Mouse (Mus musculus) adrenal gland, adult (tissue): Measurements from ENCODE around the gene Scn3b.

Experiments used
- DNase-seq, 2 experiments: peaks; one replicate each; pipeline ENCODE4 v3.0.0; 2022 to 2023; ENCODE audit warnings: low spot score in 1 of 2; ENCODE audit not compliant: inconsistent age in 2 of 2

Gene Scn3b

DNA sequence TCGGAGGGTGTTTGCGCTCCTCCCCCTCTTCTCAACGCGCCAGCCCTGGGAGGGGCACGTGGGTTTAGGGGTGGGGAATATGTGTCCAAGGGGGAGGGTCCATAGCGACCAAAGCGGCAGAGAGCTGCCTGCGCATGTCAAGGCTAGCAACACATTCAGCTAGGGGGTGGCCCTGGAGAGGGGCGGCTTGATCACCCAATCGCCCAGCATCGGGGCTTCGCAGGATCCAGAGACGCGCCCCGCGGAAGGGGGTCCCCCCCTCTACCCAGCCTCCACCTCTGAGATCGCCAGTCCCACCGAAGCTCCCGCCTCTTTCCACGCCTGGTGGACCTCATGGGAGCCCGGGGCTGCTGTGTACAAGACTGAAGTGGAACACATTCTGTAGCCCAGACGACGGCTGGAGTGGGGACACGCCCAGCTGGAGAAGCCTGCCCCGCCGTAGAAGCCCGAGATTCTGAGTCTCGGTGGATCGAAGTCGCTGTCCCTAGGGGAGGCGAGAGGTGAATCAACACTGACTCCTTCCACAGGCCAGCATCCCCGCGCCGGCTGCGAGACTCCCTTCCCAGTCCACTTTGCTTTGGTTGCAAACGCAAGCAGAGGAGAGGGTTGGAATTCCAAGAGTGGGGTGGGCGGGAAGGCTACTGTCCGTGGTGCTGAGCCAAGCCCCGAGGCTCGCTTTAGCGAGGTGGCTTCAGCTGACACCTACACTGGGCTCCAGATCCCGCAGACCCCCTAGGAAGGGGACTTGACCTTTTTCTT lies at the start of gene Scn3b:
Gene Scn3b (plus strand): TSS at position 115 of the 759 bp plus-strand sequence.
- DNase-seq, result peak; percentile 54 to 79

DNA sequence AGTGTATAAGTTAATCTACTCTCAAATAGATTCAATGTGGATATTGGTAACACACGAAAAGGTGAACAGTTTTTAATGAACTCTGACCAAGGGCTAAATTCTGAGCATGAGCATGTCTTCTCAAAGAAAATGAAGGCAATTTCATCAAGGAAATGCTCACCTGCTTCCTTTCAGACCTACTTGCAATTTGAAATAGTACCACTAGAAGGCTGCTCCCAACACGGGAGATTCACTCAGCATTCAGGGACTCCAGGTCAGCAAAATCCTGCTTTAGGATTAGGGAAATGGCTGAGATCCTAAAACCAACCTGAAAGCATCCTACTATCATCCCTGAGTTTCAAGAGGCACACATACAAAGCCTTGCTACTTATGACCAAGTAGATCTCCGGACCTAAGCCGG lies 44.7 kb upstream of the Scn3b start:
- peak in 1 of 2 experiments; percentile 28 for DNase-seq

DNA sequence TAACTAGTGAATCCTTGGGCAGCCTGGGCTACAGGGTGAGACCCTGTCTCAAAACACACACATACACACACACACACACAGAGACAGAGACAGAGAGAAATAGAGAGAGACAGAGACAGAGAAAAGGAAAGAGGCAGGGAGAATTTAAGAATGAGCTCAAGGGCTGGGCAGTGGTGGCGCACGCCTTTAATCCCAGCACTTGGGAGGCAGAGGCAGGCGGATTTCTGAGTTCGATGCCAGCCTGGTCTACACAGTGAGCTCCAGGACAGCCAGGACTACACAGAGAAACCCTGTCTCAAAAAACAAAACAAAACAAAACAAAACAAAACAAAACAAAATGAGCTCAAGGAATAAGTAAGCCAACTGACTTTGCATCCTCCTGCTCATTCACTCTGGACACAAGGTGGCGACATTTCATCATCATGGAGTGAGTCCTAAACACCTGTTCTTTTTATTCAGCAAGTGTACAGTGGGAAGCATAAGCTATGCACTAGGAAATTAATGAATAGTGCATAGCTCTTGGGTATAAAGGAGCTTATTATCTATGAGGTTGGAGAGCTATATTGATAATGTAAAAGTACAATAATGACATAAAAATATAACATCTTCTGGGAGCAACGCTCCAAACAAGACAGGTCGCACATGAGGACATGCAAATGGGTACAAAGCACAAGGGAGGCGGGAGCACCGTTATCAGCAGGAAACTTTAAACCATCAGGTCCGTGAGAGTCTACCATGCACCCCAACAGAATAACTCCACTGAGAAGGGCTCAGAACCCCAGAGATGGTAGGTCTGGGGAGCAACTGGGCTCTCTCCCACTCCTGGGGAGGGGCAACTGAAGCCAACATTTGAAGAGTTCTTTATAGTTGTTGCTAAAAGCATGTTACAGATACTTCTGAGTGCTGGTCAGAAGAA lies 40.9 kb upstream of the Scn3b start:
- DNase-seq, result peak; percentile 30 to 73

DNA sequence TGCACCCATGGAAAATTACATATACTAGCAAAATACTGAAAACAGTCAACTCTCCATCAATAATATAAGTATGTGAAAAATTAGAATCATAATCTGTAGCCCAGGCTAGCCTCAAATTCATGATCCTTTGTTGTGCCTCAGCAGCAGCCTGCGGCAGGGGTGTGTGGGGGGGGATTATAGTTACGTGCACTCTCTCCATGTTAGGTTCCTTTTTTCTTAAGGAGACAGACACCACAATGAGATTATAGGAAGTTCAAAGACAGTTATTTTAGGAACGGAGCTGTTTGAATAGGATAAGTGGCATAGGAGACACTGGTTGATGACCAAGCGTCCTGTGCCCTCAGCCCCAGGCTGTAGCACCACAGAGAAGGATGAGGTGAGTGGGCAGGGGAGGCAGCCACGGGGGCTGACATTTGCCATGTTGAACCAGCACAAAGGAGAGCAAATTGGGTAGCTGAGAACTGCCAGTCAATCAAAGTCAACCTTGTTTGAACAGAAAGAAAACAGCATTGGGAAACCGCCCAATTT lies 40.1 kb upstream of the Scn3b start:
- no peak for DNase-seq

DNA sequence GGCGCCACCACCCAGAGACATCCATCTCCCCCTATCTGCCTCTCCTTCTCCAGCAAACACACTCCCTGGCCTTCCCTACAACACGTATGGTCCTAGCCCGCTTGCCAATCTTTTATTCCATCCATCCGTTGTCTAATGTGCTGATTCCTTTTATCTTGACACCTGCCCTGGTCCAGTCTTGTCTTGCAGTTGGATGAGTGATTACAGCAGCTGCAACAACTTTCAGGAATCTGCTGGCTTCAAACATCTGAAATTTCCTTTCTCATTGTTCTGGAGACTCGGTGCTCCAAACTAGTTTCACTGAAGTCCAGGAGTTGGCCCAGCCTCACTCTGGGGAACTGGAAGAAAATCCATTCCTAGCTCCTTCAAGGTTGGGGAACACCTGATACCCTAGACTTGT lies 39.5 kb upstream of the Scn3b start:
- no peak for DNase-seq

DNA sequence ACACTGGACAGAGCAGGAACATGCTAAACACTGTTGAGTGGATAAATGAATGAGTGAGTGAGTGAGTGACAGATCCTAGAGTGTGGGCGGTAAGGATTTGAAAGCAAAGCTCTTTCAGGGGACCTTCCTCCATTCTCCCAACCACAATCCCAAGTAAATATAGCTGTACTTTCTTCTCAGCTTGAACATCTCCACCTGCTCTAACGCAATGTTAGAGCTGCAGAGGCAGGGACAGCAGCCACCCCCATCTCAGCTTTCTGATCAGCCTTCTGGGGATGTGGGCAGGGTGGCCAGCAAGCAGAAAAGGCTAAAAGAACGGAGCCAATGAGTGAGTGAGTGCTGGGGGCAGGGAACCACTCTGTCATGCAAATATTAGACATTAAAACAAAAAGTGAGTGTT lies 38.0 kb upstream of the Scn3b start:
- no peak for DNase-seq

DNA sequence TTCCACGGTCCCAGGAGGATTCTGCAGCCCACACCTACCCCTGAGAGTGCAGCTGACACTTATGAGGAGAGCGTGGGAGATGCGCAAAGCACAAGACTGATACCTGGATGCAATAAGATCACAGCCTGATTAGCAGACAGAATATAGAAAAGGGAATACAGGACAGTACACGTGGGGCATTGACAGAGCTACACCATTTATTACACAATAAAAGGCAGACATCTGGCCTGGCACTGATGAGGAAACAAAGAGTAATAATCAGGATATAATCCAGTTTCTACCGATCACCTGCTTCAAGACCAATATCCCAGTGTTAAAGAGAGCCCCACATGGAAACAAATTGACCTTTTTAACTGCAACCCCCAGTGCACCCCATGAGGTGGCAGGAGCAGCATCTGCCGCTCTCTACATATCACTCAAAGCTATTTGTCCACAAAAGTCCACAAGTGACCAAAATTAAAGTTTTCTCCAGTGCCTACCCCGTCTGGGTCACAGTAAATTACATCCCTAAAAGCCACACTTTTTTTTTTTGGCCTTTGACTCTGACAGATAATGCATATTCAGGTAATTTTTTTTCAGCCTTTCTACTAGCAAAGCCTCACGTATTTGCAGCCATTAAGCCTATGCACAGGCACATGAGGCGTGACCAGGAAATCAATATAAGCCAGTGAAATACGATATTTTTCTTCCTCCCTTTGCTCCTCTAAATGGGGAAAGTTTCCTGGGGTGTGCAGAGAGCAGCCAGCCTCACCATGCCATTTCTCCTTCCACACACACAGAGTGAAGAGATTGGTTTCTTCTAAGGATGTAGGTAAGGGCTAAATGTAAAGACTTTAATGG lies 34.6 kb upstream of the Scn3b start:
- DNase-seq, result no peak

DNA sequence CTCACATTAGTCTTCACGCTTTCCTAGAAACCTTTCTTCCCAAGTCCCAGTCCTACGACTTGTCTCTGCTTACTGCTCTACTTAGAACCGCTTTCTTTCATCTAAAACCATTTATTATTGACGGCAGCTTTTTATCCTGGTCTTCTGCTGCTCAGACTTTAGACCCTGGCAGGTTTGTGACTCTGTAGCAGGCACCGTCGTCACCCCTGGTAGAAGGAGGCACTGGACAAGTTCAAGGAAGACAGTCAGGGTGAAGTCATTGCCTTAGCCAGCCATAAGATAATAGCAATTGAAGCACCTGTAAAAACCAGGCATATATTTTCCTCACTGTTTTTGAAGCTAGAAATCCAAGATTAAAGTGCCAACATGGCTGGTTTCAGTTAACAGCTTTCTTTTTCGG lies 33.8 kb upstream of the Scn3b start:
- no peak for DNase-seq

DNA sequence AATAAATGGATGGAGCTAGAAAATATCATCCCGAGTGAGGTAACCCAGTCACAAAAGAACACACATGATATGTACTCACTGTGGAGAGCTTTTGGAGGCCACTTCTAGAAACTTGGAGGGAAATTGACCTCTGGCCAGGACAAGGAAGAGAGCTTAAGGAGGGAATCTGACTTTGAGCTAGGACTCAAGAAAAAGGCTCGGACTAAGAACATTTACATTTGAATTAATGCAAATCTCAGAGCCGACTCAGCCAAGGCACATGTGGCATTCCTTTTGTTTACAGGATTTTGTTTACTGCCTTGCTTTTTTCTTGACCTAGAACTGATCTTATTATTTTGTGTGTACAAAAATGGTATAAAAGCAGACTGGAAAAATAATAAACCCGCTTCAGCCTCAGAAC lies 29.3 kb upstream of the Scn3b start:
- no peak for DNase-seq

DNA sequence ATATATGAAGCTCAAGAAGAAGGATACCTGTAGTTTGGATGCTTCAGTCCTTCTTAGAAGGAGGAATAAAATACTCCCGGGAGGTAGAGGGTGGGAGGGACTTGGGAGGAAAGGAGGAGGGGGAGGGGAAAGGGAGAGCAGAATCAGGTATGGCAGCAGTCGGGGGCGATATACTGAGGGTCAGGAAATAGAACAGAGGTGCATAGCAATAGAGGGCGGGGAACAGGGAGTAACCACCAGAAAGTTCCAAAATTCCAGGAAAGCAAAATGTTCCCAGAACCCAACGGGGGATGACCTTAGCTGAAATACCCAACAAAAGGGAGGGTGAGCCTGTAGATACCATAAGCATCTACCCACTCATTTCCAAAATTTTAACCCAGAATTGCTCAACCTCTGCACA lies 28.7 kb upstream of the Scn3b start:
- no peak for DNase-seq

DNA sequence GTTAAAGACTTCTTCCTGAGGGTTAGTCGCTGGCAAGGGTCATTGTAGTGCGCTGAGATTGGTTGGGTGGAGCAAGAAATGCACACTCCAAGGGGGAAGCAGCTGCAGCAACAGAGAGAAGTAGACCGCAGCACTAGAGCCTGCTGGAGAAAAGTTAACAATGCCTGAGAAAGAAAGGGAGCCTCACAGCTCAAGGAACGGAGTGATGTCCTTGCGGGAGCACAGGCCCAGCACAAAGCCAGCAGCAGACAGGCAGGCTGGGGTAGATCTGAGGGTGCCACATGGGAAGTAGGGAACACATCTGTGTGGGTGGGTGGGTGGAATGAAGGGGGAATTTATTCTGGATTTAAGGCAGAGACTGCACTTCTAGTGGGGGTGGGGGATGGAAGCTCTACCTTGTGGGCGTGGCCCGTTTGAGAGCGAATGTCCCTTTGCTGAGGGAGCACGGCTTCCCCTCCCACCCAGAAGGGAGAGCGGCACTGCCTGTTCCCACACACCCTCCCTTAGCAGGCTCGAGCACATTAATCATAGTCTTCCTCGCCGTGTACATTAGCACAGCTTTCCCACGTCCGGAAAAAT lies 27.7 kb upstream of the Scn3b start:
- DNase-seq, result peak; percentile 59 to 74

DNA sequence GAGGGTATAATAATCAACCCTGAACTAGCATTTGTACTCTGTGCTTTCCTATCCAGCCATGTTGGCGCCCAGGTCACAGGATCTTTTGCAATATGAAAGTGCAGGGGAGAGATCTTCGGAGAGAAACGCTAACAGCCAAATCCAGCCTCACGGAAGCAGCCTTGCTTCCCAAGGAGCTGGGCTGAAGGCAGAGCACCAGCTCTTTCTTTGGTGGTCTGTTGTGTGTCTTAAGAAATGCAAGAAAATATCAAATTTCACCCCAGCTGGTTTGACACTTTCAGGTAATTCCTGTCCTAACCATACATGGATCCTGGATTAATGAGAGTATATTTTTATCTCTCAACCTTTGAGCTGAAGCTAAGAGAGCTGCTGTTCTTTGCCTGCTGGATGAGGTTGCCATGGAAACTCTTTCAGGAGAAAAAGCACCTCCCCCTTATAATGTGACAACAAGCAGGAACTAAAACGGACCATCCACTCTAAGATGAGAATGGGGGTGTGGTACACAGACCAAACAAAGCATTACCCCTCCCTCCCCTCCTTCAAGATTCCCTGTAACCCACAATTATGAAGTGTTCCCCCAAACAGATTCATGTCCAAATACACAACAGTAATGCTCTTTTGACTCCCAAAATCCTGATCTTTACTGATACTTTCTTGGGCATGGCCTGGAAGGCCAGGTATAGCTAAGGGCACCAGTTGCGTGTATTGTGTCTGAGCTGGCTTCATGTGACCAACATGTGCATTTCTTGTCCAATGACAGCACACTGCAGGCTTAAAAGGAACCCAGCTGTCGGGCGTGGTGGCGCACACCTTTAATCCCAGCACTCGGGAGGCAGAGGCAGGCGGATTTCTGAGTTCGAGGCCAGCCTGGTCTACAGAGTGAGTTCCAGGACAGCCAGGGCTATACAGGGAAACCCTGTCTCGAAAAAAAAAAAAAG lies 26.8 kb upstream of the Scn3b start:
- peak; percentile 22 to 67 for DNase-seq

DNA sequence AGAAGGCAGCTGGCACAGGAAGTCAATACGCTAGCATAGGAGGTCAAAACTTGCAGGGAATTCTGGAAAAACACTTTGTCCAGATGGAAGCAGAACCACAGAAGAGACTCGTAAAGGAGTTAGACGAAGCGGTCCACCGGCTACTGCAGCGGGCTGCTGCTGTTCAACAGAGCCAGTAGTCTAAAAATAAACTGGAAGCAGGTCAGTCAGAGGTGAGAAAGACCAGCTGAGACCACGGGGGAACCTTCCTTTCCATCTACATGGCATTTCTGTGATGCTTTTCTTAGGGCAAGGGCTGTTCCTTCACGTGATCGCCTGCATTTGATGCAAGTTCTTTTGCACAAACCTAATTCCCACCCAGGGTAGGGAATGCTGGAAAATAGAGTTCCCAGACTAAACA lies 23.6 kb upstream of the Scn3b start:
- no peak for DNase-seq

DNA sequence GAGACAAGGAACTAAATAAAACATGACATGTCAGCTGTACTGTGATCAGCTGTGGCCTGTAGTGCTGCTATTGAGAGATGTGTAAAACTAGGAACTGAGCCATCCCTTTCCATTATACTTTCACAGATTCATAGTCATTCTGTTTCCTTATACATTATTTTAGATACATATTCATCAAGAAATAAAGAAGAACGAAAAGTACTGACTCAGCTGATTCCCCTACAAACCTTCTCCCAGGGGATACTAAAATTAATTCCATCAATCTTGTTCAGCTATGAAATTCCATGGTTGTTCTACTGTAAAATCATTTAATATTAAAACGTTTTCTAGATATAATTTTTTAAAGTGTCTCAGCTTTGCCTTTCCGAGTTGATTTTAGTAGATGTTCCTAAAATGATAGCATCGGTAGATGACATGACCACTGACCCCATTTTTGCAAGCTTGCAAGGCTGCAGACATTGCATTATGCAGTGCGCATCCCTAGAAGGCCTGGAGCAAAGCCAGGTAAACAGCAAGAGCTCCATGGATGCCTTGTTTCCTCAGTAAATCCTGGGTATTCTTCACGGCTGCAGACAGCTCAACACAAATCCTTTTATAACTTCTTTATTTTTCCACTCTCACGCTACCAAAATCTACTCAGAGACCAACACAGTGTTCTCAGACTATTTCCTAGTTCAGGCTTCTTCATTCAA lies 22.9 kb upstream of the Scn3b start:
- DNase-seq, result no peak

DNA sequence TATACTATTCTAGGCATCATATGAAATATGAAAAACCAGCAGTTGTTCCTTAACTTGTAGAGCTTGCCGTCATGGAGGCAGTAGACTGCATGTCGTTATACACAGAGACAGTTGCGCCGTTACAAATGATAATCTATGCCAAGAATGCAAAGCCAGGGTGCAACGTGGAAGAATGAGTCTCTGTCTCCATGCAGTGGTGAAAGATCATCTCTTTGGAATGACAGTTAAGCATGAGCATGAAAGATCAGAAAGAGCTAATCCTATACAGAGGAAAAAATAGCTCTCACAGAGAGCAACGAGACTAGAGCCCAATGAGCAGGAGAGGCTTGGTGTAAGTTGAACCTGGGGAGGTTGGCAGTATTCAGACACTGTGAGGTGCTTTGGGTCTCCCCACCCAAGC lies 22.3 kb upstream of the Scn3b start:
- DNase-seq, result no peak

DNA sequence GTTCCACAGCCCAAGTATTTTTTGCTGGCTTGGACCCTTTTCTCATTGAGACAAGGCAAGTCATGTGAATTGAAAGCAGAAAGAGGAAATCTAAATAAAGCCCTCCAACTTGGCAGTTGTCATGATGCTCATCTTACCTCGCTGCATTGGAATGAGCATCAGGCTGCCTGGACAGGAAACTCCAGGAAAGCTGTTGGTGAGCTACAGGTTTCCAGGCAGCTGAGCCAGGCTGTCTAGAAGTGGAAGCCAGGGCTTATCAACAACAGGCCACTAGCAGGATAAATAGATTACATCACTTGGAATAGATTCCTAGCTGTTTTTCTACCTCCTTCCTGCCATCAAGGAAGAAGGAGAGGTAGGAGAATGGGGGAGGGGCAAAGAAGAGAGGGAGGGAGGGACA lies 19.9 kb upstream of the Scn3b start:
- DNase-seq, result no peak

DNA sequence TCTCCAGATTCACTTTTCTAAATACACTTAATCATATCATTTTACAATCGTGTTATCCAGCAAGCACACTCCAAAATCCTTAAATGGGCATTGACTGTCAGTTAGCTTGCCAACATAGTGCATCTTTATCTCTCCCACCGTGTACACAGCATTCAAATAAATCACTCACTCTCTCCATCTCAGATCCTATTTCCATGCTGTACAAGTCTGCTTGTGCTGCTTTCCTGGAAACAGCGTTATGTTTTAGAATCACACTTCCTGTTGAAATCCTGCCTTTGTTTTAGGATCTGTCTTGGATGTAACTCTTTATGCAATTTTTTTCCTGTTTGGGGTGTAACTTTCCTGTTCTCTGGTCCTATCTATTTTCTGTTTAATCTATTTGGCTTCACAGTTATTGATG lies 16.6 kb upstream of the Scn3b start:
- no peak for DNase-seq

DNA sequence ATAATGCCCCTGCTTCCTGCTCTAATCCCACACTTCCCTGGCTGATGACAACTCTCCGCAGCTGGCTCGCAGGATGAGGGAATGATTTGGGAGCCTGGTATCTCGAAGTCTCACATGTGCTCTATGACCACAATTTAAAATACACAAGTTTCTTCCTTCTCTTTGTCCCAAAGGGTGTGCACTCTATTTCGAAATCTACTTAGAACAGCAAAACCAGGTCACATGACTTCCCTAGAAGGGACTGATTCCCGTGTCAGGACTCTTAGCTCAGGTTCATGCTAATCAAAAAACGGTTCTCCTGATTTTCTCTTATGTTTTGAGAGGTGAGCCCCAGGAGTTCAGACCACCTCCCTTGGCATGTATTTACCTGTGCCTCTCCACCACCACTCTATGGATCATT lies 5.1 kb upstream of the Scn3b start:
- DNase-seq, result no peak
